Mouse (Mus musculus): ENCODE measurements around the gene Rrm2.
"Not testable (repeated sequence)": the region's sequence is repeated elsewhere in the genome, so short reads cannot be mapped to it uniquely, and the experiment has no call there.

Gene Rrm2

DNA sequence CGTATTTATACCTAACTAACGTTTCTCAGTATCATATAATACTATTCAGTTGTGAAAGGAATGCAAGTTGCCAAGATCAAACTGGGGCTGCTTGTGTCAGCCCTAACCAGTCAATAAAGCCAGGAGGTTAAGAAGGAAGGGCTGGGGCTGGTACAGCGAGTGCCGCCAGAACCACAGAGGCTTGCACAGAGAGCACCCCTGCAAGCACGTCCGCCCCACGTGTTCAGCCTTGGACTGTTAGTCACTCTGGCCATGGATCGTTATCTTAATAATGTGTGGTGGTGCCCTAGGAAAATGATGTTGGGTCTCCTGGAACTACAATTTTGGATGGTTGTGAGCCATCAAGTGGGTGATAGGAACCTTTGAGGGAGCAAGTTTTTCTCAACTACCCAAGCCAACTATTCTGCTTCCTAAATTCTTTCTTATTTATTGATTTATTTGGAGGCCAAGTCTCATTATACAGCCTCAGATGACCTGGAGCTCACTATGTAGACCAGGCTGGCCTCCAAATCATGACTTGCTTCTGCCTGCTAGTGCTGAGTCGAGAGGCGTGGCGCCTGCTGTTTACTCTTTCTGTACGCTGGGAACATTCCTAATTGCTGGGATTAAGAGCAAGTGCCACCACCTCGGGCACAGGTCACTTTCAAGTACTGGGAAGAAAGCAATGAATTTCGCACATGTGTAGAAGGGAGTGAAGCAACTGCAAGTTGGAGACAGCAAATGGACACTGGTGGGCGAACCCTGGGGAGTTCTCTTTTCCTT, 2.4 kb upstream of the Rrm2 start:
- DNase-seq (ENCODE audit: low spot score) = no peak

DNA sequence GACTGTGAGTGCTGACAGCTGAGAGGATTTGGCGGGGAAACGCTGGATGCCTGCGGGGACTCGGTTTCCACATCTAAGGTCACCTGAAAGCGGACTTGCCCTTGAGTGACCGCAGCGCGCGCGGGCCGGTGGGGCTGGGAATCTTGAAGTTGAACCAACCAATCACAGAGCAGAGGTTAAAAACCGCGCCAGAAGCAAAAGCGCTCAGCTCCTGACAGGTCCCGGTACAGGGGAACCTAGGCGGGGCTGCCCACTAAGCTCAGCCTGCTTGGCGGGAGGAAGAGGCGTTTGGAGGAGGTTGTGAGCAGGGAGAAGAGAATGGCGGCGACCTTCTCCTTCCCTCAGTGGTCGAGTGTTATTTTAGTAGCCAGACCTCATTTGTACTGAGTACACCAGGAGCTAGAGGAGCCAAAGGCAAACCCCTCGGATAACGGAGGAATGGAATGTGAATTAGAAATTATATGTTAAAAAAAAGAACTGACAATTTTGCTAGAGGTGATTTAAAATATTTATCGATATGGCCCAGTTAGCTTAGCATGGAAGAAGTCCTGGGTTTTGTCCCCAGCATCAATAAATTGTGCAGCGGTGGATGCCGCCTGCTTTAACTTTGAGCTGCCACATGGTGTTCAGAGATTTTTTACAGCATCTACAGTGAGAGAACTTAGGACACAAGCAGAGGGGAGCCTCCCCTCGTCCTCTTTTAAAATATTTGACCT, 1.1 kb upstream of the Rrm2 start:
- peak; percentile 35 for DNase-seq (ENCODE audit: low spot score)

DNA sequence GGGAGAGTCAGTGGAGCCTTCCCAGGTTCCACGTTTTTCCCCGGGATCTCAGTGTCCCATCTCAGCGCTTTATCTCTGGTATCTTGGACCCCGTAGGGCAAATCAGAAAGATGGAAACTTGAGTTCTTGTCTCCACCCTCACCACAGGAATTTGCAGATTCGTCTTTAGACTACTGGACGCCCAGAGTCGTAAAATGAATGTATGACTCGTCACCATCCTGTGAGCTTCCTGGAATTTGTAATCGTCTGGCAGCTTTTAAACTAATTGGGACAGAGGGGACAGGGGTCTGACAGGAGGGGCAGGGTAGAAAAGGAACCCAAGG, 600 bp upstream of the Rrm2 start:
- no peak for DNase-seq (ENCODE audit: low spot score)

DNA sequence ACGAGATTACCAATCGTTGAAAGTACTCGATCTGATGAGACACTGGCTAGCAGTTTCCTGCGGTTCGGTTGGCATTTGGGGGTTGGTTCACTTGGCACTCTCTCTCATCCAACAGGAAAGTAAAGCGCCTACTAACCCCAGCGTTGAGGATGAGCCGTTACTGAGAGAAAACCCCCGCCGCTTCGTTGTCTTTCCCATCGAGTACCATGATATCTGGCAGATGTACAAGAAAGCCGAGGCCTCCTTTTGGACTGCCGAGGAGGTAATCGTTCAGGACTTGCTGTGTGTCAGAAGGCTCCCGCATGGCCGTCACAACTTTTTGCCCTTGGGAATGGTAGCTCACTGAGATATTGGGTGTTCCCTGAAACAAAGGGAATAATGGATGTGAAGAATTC, 780 bp downstream of the Rrm2 start:
- DNase-seq (ENCODE audit: low spot score) = no peak

DNA sequence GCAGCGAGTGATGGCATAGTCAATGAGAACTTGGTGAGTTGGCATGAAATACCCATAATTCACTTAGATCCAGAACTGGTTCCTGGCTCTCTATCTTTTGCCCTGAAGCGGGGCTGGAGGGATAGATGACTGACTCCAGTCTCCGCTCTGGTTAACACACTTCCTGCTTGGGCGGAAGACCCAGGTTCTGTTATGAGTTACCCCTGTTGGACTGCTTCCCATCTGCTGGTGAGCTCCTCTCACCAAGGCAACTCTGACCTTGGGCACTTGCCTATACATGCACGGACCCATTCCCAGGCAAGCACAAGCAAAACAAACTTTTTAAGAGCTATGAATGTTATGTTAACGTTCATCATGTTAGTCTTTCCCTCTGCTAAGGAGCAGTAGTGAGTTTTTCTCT, 1.4 kb downstream of the Rrm2 start:
- DNase-seq (ENCODE audit: low spot score) = no peak

DNA sequence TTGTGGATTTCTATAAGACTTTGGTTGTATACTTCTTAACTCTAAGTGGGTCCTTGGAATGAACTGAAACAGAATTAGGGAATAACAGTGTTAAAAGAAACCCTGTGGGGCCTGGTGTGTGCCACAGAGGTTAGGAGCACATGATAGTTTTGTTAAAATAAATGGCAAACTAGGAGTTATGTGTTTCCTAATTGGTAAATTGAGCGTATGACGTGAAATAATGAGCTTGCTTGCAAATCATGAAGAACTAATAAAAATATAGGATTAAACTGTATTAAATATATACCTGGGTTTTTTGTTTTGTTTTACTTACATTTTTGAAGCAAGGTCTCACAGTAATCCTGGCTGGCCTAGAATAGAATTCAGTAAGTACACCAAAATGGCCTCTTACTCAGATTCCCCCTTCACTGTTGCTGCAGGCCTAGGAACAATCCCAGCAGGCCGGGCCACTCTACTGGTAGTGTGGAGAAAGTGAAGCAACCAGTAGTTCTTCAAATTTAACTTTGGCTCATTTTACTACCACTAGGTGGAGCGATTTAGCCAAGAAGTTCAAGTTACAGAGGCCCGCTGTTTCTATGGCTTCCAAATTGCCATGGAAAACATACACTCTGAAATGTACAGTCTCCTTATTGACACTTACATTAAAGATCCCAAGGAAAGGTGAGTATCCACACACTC, 1.9 kb downstream of the Rrm2 start:
- peak; percentile 44 for DNase-seq (ENCODE audit: low spot score)

DNA sequence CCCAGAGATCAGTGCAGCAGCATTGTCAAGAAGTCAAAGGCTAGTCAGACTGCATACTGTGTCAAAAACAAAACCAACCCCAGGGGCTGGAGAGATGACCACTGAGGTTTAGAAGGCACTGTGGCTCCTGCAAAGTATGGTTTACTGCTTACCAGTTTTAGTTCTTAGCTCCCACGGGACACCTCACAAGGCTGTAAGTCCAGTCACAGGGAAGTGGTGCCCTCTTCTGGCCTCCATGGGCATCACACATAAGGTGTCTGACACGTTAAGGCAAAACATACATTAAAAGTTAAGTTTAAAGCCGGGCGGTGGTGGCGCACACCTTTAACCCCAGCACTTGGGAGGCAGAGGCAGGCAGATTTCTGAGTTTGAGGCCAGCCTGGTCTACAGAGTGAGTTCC, 2.6 kb downstream of the Rrm2 start:
- DNase-seq (ENCODE audit: low spot score) = no peak

DNA sequence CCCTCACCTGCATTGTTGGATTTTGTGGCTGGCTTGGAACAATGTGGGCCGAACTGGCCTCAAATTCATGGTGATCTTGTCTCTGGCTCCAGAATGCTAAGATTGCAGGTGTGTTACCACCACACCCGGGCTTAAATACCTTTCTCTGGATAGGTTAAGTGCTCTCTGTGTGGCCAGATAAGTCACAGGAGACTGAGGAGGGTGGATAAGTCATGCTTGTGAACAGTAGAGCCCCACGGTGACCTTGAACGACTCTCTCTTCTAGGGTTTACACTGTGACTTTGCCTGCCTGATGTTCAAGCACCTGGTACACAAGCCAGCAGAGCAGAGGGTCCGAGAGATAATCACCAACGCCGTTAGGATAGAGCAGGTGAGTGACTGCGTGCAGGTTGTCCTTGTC, 4.4 kb downstream of the Rrm2 start:
- no peak for DNase-seq (ENCODE audit: low spot score)

DNA sequence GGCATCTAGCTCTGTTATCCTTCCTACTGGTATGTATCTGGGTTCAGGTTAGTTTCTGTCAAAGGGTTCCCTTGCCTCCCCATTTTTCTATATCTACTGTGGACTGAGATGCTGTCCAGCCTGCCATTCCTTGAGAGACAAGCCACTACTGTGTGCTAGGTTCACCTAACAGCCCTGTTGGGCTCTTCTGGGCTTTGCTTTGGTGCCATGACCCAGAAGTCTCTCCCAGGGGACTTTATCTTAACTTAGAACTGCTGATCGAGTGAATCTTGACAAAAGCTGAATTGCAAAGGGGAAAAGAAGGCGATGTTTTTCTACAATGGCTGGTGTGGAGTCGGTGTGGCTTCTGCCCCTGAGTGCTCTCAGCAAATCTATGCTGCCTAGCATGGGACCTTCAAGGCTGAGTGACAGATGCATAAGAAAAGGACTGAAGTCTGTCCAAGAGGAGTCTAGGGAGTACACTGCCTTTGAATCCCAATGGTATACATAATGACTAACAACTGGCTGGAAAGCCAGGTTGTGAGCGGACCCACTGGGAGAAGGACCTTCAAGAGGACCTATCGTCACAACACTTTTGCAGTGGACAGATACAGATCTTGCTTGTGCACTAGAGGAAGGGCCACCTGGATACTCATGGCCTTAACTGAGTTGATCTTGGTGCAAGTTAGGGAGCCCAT, 6.7 kb downstream of the Rrm2 start:
- no peak for DNase-seq (ENCODE audit: low spot score)

DNA sequence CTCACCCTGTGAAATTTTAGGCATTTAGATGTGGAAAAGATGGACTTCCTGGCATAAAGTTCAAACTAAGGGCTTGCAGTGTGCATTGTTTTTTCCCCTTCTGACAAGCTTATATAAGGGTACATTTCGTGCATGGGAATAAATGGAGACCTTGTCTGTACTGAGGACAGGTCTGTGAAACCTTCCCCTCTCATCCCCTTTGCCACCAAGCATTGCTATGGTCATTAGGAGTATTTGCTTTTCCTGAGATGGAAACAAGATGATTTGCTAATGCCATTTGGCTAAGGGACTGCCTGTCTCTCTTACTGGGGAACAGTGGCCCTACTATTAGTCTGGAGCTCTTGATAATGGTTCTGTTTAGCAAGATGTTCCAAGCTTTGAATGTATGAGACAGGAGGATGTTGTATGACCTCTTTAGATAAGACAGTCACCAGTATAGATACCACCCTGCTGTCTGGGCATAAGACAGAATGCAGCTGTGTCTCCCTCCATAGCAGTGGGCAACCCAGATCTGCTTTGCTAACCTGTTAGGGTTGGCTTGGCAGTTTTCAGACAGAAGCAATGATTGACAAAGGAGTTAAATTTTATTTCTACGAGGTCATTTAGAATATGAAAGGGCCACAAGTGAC, 7.3 kb downstream of the Rrm2 start:
- no peak for DNase-seq (ENCODE audit: low spot score)

DNA sequence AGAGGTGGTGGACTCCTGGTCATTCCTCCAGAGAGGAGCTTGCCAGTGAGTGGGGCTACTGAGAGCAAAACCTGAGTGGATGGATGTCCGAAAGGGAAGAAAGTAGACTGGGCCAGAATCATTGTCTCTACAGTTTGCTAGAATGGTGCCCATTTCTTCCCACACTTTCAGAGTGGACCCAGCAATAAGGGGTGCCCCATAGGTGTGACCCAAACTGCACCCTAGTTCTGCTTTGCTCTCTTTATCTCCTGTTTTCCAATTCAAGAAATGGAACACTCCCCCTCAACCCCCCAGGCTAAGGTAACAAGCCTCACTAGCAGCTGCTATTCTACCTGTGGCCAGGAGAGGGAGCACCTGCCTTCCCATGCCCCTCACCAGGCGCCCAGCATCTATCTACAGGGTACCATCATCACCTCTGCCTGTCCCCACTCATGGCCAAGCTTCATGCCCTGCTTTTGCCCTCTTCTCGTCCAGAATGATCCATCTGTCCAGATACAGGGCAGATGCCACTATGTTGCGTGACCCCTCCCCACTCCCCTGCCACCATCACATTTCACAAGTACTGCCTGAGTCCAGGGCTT, 8.8 kb downstream of the Rrm2 start:
- DNase-seq (ENCODE audit: low spot score) = peak; percentile 38

DNA sequence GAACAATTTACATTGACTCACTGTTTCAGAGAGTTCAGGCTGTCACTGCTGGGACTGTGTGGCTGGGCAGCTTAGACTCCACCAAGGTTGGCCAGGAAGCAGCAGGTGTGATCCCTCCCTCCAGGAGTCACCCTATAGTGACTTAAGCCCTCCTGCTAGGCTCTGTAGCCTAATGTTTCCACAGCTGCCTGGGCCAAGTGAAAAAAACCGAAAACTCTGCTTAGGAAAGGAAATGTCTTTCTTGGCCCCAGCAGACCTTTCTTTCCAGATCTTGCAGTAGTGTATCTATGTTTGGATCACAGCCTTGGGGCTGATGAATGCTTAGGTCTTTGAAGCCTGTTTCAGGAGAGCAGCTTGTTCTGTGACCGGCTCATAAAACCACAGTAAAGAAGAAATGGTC, 15.4 kb downstream of the Rrm2 start:
- no peak for DNase-seq (ENCODE audit: low spot score)

DNA sequence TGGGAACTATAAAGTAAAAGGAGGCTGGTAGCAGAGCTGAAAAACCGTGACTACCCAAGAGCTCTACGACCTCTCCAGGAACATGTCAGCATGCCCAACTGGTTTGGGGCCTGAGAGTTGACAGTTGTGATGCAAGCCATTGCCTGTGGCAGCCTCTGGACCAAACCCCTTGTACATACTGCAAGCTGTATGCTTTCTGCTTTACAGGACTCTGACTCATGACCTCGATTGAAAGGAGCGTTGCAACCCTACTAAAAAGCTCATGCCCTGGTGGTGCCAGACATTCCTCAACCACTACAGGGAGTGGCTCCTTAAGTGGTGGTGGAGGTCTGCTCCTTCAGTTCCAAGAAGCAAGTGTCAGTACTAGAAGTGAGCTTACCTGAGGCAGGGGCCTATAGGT, 15.8 kb downstream of the Rrm2 start:
- no peak for DNase-seq (ENCODE audit: low spot score)

DNA sequence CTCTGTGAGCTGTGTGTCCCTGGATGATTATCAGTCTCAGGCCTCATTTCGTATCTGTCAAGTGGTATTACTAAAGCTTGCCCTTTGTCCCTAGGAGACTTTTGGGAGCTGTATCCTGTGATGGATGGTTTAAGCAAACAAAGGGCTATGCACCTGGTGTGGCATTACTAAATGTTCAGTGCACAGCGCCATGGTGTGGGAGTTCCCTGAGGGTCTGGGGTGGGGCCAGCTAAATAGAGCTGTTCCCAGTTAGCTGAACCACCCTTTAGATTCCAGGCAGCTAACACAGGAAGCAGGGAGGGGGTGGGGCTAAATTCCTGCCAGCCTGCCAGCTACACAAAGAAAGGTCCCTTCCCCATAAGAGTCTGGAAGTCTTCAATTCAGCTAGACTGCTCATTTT, 16.3 kb downstream of the Rrm2 start:
- DNase-seq (ENCODE audit: low spot score) = no peak

DNA sequence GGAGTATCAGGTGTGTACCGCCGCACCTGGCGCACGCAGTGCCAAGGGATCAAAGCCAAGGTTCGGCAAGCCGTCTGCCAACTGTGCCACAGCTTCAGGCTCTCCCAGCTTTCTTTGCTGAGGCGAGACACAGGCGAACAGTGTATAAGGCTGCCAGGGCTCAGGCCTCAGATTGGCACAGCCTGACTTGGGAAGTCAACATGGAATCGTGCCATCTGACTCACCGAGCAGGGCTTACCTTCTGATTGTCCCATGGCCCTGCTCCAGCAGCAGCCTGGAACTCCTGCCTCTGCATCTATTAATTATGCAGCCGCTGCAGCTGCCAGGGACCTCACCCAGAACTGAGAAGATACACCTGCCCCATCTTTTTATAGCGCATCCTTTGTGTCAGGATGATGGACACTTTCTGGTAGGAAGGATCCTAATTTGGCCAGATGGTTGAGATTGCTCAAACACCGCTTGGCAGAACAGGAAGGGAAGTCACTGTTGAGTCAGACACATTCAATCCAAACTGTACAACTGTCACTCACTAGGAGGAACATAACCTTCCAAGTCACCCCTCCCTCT, 26.9 kb downstream of the Rrm2 start:
- peak; percentile 42 for DNase-seq (ENCODE audit: low spot score)

DNA sequence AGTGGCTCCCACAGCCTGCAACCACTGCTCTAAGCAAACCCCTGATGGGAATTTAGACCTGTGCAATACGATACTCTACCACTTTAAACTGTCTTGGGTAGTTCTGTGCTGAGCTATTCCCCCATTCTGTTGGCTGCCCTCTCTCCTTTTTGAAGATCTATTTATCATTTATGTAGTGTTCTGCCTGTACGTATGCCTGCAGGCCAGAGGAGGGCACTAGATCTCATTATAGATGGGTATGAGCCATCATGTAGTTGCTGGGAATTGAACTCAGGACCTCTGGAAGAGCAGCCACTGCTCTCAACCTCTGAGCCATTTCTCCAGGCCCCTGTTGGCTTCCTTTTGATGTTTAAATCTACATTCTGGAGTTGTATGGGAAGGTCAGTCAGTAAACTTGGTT, 28.9 kb downstream of the Rrm2 start:
- DNase-seq (ENCODE audit: low spot score) = no peak

DNA sequence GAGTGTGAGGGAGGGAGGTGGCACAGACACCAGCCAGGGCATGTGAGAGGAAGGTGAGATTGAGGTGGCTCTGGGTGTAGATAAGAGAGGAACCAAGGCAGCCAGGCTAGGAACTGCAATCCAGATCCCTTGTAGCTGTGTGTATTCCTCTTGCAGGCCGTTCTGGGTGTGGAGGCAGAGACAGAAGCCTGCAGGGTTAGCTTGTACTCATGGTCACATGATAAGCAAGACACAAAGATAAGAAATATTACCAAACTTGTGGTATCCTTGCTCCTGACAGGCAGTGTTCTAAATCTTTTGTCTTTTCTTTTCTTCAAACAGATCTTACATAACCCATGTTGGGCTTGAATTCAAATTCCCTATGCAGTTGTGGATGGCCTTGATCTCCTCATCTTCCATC, 31.9 kb downstream of the Rrm2 start:
- no peak for DNase-seq (ENCODE audit: low spot score)

DNA sequence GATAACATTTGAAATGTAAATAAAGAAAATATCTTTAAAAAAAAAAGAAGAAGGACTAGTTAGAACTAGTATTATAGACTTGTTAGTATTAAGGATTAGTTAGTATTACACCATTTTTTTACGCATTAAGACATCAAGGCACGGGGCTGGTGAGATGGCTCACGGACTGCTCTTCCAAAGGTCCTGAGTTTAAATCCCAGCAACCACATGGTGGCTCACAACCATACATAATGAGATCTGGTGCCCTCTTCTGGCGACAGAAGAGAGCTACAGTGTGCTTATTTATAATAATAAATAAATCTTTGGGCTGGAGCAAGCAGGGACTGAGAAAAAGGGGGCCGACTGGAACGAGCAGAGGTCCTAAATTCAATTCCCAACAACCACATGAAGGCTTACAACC, 33.5 kb downstream of the Rrm2 start:
- DNase-seq (ENCODE audit: low spot score) = not testable (repeated sequence)

DNA sequence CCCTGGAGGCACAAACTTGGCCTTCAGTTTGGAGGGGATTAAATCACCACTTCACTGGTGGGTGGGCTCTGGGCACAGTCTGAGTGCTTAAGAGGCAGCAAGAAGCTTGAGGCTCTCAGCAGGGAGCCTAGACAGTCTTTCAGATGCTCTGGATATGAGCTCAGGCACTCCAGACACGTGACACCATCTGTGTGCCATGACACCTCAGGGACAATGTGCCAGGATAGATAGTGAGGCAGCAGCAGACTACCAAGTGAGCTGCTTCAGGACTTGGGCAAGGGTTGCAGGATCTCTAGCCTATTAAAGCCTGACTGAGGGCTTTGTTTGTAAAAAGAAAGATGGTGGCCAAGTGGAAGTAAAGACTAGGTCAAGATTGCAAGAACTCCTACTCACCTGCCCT, 36.3 kb downstream of the Rrm2 start:
- DNase-seq (ENCODE audit: low spot score) = no peak

DNA sequence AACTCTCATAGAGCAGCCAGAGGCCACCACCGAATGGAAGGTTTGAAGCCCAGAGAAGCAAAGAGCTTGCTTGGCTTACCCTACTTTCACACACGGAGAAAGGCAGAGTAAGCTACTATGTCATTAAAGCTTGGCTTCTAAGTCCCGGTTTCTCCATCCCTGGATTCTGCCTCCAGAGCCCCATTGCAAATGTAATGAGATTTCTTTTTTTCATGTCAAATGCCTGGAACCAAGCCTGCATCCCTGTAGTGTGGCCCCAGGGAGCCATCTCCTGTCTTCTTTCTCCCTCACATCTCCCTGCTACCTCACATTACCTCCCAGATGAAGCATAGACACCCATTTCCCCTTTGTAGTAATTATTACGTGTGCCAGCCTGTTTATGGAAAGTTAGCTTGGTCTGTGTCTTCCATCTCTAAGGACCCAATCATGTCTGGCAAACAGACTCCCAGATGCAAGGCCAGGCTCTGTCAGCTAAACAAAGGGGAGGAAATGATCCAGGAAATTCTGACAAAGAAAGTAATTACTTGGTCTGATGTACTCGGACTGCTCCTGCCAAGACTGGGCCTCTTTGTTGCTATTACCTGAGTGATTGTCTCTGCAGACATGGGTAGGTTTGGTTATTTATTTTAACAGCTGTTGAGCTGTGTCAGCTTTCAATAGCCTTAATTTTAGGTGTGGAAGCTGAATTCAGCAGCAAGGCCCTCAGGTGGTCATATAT, 38.7 kb downstream of the Rrm2 start:
- no peak for DNase-seq (ENCODE audit: low spot score)

DNA sequence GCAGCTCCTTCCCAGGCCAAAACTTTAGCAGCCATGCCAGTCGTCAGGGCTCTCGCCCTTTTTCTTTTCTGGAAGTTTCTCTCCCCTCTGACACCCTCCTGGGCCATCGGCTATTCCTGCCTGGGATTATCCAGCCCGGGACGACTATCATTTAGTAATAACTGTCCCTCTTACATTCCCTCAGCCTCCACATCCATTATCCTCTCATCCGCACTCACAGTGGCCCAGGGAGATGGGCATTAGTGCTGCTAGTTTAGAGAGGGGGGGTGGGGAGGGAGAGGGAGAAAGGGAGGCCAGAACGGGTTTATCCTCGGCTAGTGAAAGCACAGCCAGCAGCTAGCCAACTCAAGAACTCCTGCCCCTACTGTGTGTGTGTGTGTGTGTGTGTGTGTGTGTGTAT, 39.3 kb downstream of the Rrm2 start:
- no peak for DNase-seq (ENCODE audit: low spot score)
